ENCODE assay signal across 26 mouse cellular contexts in genomic region chr12:59415051-59415450, GRCm38 (mm10).
DNase-seq lines count a peak whose midpoint lies in the region; ATAC-seq and TF ChIP-seq lines count a peak whose summit lies in the region.
"Had no signal": no experiment of that assay in that cellular context is flagged by ENCODE, and none has a peak within 500 bp of the region (broad histone marks: within the 10 kb centered on the region; RNA-seq: fewer than 3 reads in every experiment).

No protein-coding gene starts in this region.

- H3K9me3 ChIP-seq in midbrain, embryonic 11.5 days (ENCODE audit: control insufficient read depth, low read length): no peaks in the 10 kb centered on the region
- H3K9me3 ChIP-seq: forebrain, embryonic 10.5 days; G1E; hindbrain, embryonic 10.5 days; kidney, embryonic 15.5 days; limb, embryonic 15.5 days; liver, embryonic 15.5 days; lung, embryonic 15.5 days; midbrain, embryonic 15.5 days; neural tube, embryonic 13.5 days had no signal

- H3K36me3 ChIP-seq in midbrain, embryonic 11.5 days (ENCODE audit: control insufficient read depth, insufficient read depth, low read length): no peaks in the 10 kb centered on the region
- H3K36me3 ChIP-seq: forebrain, embryonic 10.5 days; G1E; hindbrain, embryonic 10.5 days; kidney, embryonic 15.5 days; limb, embryonic 15.5 days; liver, embryonic 15.5 days; lung, embryonic 15.5 days; midbrain, embryonic 15.5 days; neural tube, embryonic 13.5 days had no signal

- whole genome bisulfite sequencing in midbrain, embryonic 11.5 days: 92% methylated on average over 6 of the region's 6 CpGs

- no peak for ATAC-seq in midbrain, embryonic 11.5 days (ENCODE audit: low FRiP score)
- ATAC-seq: midbrain, embryonic 15.5 days; Patski had no signal

- H3K4me3 ChIP-seq in cortical plate, adult 2 months (ENCODE audit: insufficient read depth, low read length): no peak overlapping the region
- no peak overlapping the region for H3K4me3 ChIP-seq in left cerebral cortex, adult 2 months
- H3K4me3 ChIP-seq in midbrain, embryonic 11.5 days (ENCODE audit: low read depth, low read length): no peak overlapping the region
- H3K4me3 ChIP-seq: forebrain, embryonic 10.5 days; hindbrain, embryonic 10.5 days; kidney, embryonic 15.5 days; limb, embryonic 15.5 days; liver, embryonic 15.5 days; lung, embryonic 15.5 days; midbrain, embryonic 15.5 days; neural tube, embryonic 13.5 days had no signal

- H3K27me3 ChIP-seq in midbrain, embryonic 11.5 days (ENCODE audit: control insufficient read depth, insufficient read depth, low read length): no peaks in the 10 kb centered on the region
- H3K27me3 ChIP-seq: kidney, embryonic 15.5 days; limb, embryonic 15.5 days; liver, embryonic 15.5 days; lung, embryonic 15.5 days; midbrain, embryonic 15.5 days; neural tube, embryonic 13.5 days had no signal

- intact Hi-C loops in left cerebral cortex, postnatal 4 days (cut with DNase I): no loop called here
- intact Hi-C loops in left cerebral cortex, adult 2 months (cut with DNase I): loop anchor here (1.0 to 10.0 kb wide), 2 partner anchors 205 to 310 kb away; no protein-coding TSS in a partner anchor

- peaks cover 2% of the 10 kb centered on the region; the same call in 1 of the 2 replicates for H3K4me1 ChIP-seq in cortical plate, adult 2 months (ENCODE audit: control insufficient read depth, insufficient read depth, low read length)
- no peaks in the 10 kb centered on the region for H3K4me1 ChIP-seq in midbrain, embryonic 11.5 days (ENCODE audit: control insufficient read depth, insufficient read depth, low read length)
- H3K4me1 ChIP-seq: forebrain, embryonic 10.5 days; hindbrain, embryonic 10.5 days; kidney, embryonic 15.5 days; limb, embryonic 15.5 days; liver, embryonic 15.5 days; lung, embryonic 15.5 days; midbrain, embryonic 15.5 days; neural tube, embryonic 13.5 days had no signal

- H3K4me2 ChIP-seq in midbrain, embryonic 11.5 days: no peak overlapping the region
- H3K4me2 ChIP-seq: heart, embryonic 11.5 days; kidney, embryonic 15.5 days; limb, embryonic 15.5 days; liver, embryonic 15.5 days; lung, embryonic 15.5 days; midbrain, embryonic 15.5 days; neural tube, embryonic 13.5 days had no signal

- H3K9ac ChIP-seq in midbrain, embryonic 11.5 days (ENCODE audit: low read length): no peak overlapping the region
- H3K9ac ChIP-seq: kidney, embryonic 15.5 days; limb, embryonic 15.5 days; liver, embryonic 15.5 days; lung, embryonic 15.5 days; midbrain, embryonic 15.5 days; neural tube, embryonic 13.5 days had no signal

- no peak for TF ChIP-seq CTCF in cortical plate, adult 2 months (IDR thresholded peaks at IDR 0.05; ENCODE audit: extremely low read depth, insufficient read depth, low read length)
- TF ChIP-seq CTCF in left cerebral cortex, adult 2 months (IDR thresholded peaks at IDR 0.05): no peak

- peak overlapping the region; percentile 73 for H3K27ac ChIP-seq in cortical plate, adult 2 months (ENCODE audit: insufficient read depth, low read length)
- H3K27ac ChIP-seq in left cerebral cortex, adult 2 months: peak overlapping the region; percentile 51
- H3K27ac ChIP-seq in midbrain, embryonic 11.5 days (ENCODE audit: low read depth, low read length): no peak overlapping the region
- H3K27ac ChIP-seq: forebrain, embryonic 10.5 days; hindbrain, embryonic 10.5 days; kidney, embryonic 15.5 days; limb, embryonic 15.5 days; liver, embryonic 15.5 days; lung, embryonic 15.5 days; midbrain, embryonic 15.5 days; neural tube, embryonic 13.5 days had no signal

- DNase-seq in left cerebral cortex, adult 11 months (ENCODE audit: low spot score): peak; percentile 37
- no peak for DNase-seq in left cerebral cortex, postnatal 4 days
- peak; percentile 13 to 43 for DNase-seq in left cerebral cortex, adult 2 months (ENCODE audit: extremely low spot score in 1 of 2, low spot score in 2 of 2)
- DNase-seq in right cerebral cortex, postnatal 36 days (ENCODE audit: low spot score in 2 of 2): peak; percentile 25 to 61
- no peak for DNase-seq in midbrain, embryonic 11.5 days (ENCODE audit: low spot score, missing footprints)
- DNase-seq in liver: no peak
- DNase-seq: adrenal gland, adult 8-10 months; cerebellum, adult 2 months; heart, adult 11 months; kidney, adult 11 months; kidney, postnatal 36 days; lung, postnatal 36 days; retina, postnatal 1 day; thymus, postnatal 25 days had no signal

- TF ChIP-seq POLR2A in cortical plate, adult 2 months (IDR thresholded peaks at IDR 0.05; ENCODE audit: extremely low read depth, insufficient read depth, low read length): no peak

Comparison
In these comparisons a context has a peak if more than half of its experiments do, and no peak if none do; other contexts are left out.
1. DNase-seq: peak in left cerebral cortex, adult 11 months (single experiment), left cerebral cortex, adult 2 months (2 of 2) and right cerebral cortex, postnatal 36 days (2 of 2); none in left cerebral cortex, postnatal 4 days (single experiment), midbrain, embryonic 11.5 days (single experiment) and liver (single experiment).